Mouse (Mus musculus): ENCODE measurements around the gene Map3k14. TPM values are rescaled to one million over a fixed set of nuclear protein-coding genes. Genes with fewer than 3 reads are reported as not detected.

The Map3k14 gene
- total RNA-seq, 2 experiments from 2014 or later: 2.5 to 3.0 TPM

DNA sequence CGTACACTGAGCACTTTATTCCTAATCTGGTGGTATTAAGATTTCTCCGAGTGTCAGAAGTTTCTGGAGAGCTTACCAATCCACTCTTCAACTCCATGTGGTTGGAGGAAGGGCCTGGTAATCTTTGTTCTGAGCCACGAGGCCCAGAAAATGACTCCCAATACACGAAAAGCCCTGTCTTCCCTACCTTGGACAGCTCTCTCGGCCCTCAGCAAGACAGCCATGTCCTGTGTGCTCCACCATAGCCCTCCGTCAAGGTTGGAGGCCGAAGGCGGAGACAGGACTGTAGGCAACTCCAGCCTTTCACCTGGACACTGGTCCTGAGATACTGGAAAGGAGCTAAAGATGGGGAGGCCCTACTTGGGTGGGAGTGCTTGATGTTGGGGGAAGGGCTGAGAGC is 57.0 kb downstream of the Map3k14 start:
- no peak for DNase-seq

DNA sequence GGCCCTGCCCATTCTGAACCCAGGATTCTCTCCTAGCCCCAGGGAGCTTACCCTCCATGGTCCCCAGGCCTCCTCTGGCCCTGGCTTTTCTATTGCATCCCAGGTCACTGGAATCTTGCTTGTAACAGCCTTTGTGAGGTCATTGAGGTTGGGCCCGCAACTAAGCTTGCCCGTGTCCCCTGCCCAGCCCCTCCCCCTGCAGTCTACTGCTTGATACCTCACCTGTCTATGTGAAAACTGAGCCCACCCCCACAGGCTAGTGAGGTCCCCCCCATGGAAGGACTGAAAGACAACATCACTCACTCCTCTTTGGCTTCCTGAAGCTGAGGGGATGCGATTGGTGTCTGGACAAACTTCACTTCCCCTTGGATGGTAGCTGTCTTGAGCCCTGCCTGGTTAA is 58.8 kb downstream of the Map3k14 start, which contains the start of gene 1700023F06Rik:
Gene 1700023F06Rik (minus strand): TSS at position 101 of the 400 bp plus-strand sequence.
- no peak for DNase-seq

DNA sequence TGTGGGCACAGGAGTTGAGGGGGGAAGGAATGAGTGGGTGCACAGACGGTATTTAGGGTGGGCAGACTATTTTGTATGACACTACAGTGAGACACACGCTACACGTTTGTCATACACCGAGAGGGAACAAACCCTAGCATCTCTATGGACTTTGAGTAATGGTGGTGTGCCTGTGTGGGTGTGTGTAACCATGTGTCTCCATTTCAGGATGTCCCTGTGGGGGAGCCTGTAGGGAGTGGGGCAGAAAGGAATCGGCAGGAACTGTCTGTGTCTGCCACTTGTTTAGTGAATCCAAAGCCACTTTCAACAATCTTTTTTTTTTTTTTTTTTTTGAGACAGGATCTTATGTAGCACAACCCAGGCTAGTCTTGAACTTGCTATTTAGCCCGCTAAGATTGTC is 61.1 kb downstream of the Map3k14 start:
- no peak for DNase-seq

DNA sequence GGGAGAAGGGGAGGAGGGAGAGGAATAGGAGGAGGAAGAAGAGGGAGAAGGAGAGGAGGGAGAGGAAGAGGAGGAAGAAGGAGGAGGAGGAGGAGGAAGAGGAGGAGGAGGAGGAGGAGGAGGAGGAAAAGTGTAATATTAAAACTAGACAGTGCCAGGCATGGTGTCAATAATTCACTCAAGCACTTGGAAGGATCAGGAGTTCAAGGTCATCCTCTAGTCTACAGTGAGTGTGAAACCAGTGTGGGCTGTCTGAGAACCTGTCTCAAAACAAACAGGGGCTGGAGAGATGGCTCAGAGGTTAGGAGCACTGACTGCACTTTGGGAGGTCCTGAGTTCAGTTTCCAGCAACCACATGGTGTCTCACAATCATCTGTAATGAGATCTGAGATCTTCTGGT is 64.9 kb downstream of the Map3k14 start:
- no peak for DNase-seq

DNA sequence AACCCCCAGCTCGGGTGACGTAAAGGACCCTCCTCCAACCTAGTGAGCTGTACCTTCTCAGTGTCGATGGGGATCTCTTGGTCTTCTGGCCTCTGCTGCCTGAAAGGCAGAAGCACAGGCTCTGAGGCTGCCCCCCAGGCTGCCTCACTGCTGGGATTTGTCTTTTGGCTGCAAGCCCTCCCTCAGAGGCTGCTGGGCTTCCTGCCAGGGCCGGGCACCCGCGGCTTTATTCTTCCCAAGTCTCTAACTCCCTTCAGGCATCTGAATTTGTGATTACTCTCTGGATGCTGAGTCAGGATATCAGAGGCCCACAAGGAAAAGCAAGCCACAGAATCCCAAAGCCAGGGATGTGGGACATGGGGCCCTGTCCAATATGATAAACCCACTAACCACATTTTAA is 65.6 kb downstream of the Map3k14 start:
- DNase-seq: peak in 1 of 2 experiments; percentile 25

DNA sequence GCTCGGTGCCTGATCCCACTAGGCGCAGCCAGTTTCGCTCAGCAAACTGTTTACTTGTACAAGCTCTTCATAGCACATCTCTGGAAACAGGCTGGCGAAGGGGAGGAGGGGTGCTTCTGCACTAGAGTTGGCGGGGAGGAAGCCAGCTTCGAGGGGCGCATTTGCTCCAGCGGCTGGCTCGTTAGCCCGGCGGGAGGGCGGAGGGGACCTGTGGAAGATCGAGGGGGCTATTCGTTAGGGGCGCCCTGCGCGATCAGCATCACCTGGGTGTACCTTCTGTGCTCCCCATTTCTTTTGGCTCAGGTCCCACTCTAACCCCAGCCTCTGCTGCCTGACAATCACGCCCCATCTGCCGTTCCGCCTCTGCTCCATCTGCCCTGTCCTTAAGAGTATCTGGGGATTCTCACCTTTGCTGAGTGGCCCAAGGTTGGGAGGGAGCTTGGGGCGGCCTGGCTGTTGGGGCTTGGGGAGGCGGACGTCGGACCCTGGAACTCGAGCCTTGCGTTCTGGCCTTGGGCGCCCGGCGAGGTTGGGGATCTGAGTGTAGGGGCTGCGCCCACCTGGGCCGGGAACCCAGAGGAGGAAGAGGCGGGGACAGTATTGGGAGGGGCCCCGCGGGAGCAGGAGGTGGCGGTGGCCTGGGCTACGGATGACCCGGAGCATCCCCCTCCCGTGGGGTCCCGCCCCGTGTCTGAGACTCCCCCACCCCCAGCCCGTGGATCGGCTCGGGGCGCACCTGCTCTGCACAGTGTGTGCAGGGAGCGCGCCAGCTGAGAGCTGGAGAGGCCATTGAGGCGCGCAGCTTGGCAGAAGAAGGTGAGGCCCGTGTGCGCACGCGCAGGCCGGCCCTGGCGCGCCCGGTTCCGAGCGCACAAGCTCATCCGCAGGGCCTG is 68.1 kb downstream of the Map3k14 start:
- peak; percentile 45 to 54 for DNase-seq

DNA sequence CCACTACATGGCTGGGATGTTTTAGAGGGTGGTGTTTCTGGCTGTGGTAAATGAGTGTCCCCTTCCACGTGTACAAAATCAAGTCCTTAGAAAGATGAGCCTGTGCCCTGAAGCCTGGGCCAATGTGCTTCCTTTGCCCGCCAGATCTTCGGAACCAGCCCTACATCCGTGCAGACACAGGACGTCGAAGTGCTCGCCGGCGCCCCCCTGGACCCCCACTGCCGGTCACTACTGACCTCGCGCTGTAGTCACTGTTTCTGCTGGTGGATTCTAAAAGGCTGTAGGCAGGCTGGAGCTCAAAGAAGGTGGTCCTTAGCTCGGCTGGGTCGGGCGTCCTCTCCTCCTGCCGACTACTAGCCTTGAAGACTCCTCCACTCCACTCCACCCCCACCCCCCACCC is 68.9 kb downstream of the Map3k14 start:
- no peak for DNase-seq

DNA sequence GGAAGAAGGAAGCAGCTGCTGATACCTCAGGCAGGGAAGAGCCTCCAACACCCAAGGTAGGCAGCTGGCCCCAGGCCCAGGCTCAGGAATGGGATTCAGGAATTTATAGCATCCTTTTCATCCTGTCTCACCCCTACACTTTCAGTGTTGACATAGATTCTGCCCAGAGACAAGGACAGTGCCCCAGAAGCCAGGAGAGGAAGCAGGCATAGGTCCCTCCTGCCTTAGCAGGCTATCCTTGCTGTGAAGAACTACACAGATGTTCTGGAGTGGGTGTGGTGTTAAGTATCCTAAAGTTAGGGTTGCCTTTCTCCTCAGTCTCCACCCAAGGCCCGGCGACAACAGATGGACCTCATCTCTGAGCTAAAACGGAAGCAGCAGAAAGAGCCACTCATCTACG is 69.9 kb downstream of the Map3k14 start:
- no peak for DNase-seq

DNA sequence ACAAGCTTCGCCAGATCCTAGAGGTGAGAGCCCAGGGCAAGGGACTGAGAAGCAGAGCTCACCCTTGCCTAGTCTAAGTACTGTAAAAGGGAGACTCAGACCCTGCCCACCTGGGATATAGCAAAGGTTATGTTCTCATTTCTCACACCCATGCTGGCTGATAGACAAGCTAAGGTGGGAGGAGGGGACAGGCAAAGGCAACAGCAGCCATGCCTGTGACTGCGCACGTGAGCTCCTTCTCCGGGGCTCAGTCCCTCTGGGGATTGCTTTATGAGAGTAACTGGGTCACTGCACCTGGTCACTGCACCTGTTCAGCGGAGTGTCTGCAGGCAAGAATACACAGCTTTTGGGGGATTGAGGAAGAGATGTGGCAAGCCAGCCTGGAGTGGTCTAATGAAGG is 71.6 kb downstream of the Map3k14 start:
- no peak for DNase-seq

DNA sequence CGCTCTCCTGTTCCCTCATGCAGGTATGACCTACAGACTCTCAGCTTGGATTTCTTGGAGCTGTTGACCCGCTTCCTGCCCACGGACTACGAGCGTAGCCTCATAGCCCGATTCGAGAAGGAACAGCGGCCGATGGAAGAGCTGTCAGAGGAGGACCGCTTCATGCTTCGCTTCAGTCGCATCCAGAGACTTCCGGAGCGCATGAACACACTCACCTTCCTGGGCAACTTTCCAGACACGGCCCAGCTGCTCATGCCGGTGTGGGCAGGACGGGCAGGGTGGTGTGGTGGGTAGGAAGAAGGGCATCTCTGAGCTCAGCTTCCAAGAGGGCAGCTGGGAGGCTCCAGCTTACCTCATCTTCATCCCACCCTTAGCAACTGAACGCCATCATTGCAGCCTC is 72.0 kb downstream of the Map3k14 start:
- no peak for DNase-seq

DNA sequence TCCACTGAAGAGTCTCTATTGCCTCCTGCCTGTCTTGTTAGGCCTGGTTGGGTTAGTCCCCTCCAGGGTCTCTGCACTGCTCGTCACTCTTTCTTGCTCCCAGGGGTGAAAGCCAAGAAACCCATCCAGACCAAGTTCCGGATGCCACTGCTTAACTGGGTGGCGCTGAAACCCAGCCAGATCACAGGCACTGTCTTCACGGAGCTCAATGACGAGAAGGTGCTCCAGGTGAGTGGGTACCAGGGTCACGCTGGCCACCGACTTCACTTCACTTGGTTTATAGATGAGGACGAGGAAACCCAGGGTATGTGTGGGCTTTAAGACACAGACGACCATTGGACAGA is 73.5 kb downstream of the Map3k14 start:
- DNase-seq: no peak

DNA sequence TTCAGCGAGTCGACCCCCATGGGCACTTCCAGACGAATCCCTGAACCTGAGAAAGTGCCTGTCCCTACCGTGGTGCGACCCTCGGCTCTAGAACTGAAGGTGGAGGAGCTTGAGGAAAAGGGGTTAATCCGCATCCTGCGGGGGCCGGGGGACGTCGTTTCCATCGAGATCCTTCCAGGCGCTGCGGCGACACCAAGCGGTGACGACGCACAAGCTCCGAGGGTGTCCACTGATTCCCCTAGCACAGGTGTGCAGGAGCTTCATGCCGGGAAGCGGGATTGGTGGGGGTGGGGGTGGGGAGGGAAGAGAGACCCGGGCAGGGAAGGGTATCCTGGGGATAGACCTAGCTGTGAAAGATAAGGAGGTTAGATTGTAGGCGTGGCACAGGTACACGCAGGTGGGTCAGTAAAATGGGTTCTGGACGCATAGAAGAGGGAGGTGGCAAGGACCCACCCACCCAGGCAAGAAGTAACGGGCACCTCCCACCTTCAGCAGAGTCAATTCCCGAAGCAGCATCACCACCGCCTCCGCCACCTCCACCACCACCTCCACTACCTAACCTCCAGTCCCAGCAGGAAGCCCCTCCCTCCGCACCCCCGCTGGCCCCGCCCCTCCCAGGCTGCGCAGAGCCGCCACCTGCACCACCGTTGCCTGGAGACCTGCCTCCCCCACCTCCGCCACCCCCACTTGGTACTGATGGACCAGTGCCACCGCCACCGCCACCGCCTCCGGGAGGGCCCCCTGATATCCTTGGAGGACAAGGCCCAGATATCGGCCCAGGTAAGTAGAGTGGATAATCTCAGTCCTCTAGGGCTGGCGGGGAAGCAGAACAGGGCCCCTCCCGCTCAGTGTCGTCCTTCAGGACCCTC is 74.1 kb downstream of the Map3k14 start:
- no peak for DNase-seq

DNA sequence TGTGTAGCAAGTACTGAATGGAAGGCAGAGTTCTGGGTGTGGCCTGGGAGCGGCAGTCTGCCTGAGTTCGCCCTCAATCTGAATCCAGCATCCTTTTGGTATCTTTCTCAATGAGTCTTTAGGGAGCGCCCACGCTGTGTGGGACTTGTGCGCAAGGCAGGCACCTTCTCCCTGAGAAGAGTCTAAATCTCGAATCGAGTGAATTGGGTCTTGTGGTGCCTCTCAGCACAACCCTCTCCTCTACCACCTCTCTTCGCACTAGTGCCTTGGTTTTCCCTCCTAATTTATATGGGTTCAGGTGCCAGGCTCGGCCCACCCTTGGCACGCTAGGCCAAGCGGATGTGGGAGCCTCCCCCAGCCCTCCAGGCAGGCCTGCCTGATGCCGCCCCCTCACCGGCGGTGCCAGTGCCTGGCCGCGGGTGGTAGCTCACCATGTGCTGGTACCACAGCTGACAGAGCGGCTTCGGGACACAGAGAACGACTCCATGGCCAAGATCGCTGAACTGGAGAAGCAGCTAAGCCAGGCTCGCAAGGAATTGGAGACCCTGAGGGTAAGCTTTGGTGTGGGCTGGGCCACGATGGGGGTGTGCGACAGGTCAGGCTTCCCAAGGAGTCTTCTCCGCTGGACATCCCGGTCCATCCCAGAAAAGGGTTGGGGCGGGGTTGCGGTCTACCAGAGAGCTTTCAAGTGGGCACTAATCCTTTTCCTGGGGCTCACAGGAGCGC is 74.9 kb downstream of the Map3k14 start:
- no peak for DNase-seq

DNA sequence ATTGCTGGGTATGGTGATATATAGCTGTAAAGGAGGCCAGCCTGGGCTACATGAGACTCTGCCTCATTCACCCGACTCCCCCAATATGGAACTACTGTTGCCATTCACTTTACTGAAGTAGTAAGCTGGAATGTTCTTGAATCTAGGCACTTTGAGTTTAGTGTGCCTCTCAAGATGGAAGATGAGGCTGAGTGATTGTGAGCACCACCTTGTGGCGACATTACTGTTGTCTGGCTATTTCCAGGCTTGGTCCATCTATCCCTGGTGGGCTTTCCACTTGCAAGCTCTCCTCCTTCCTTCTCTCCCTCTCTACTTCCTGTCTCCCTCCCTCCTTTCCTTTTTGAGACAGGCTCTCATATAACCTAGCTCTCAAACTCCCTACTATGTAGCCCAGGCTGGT is 82.4 kb downstream of the Map3k14 start:
- peak; percentile 48 to 74 for DNase-seq

DNA sequence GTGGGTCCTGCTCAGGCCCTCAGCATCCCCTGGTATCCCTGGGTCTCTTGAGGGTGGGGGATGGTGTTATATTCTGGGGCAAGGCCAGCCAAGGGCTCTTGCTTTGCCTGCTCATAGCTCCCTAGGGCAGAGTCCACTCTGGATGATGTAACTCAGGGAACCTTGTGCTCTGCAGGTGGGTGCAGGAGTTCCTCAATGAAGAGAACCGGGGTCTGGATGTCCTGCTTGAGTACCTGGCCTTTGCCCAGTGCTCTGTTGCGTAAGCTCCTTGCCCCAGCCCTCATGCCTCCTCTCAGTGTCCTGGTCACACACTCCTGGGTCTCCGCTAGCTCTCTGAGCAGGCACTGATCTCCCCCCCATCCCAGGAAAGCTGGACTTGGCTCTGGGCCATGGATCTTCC is 85.4 kb downstream of the Map3k14 start:
- no peak for DNase-seq

DNA sequence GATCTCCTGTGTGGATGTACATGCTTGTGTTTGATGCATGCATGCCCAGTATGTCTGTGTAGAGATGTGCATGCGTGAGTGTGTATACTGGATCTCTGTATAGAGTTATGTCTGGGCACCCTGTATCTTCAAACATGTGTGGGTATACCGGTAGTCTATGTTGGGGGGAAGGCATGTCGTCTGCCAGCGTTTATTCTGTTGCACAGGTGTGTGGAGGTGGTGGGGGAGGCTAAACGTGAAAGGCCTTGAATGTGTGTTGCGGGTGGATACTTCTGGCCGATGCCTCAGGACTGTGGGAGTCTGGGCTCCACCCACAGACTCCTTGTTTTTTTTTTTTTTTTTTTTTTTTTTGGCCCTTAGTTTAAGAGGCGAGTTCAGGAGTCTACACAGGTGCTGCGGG is 85.9 kb downstream of the Map3k14 start:
- no peak for DNase-seq

DNA sequence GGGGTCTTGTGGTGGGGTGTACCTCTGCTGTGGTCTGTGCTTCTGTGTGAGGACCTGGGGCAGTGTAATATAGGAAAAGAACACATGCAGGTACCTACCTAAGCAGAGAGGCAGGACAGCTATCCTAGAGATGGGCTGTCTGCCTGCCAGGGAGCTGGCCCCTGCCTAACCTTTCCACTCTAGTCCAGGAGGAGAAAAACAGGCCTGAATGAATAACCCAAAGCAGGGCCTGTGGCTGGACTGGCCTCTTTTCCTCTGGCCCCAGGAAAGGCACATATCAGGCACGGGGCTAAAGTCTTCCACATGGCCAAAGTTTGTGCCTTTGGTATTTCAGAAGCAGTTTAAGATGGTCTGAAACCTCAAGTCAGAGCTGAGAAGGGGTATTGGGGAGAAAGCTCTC is 86.8 kb downstream of the Map3k14 start:
- no peak for DNase-seq

DNA sequence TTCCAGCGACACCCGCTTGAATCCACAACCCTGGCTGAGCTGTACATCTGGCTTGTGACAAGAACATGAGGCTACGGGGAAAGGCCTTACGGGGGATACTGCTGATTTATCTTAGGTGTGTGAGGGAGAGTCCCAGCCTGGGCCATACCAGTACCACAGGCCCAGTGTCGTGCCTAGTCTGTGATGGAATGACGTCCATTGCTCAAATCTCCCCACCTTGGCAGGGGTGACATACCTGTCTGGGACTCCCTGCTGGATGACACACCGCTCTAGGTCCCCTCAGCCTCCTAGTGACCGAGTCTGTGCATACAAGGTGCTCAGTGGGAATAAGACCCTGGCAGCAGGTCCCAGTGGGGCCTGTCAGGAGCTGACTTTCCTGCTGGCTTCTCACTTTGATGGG is 88.5 kb downstream of the Map3k14 start:
- DNase-seq: no peak

DNA sequence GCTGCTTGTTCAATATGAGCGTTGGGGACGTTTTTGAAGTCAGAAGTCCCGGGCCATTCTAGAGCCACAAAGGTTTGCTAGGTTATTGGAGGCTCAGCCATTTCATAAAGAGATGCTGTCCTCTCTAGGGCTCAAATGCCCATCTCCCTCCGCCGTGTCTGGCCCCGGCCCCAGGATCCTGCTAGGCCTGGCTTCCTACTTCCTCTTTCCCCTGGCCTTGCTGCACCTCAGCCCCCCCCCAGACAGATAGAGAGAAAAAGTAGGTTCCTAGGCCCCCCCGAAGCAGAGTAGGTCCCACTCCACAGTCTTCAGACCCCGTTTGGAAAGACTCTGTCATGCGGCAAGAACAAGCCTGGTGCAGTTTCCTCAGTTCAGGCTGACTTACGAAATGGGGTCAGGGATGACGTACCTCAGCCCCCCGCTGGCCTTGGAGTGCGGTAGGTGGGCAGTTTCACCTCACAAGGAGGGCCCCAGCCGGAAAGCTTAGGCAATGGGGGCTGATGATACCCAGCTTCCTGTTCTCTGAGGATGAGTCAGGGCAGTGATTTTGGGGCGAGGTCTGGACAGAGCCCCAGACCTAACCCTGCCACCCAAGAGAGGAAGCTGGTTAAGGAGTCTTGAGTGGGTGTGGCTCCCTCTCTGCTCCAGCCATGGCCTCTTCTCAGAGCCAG is 89.3 kb downstream of the Map3k14 start:
- DNase-seq: peak in 1 of 2 experiments; percentile 23

DNA sequence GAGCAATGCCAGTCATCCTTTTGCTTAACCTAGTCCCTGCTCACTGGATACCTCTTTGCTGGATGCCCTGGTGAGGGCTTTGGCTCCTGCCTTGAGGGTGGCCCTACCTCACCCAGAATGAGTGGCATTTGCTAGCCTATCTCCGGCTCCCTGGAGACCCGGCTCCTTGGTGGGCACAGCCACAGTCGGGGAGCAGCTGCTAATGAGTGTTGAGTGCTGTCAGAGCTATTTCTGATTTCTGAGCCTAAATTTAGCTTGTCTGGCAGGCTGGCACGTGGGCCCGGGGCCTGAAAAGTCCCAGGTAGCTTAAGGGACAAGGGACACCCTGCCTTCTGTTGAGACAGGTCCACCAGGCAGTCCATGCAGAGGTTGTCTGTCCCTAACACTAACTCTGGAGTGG is 90.1 kb downstream of the Map3k14 start:
- peak; percentile 50 to 59 for DNase-seq

DNA sequence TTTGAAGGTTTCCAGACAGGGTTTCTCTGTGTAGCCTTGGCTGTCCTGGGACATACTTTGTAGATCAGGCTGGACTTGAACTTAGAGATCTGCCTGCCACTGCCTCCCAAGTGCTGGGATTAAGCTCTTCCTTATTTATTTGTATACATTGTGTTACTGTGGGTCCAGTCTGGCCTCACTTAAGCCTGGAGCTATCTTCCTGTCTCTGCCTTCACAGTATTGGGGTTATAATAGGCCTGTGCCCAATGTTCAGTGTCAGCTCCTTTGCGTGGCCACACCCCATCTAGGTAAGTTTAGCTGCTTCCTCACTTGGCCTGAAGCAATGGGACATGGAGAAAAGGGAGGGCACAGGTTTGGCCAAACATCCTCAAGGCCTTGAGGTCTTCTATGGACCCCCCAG is 90.8 kb downstream of the Map3k14 start:
- no peak for DNase-seq

Data from heart, adult 18-20 months (tissue).